Mouse (Mus musculus) central nervous system, embryonic 14 days (tissue): ENCODE measurements around the gene Klhl25. TPM values are rescaled to one million over a fixed set of nuclear protein-coding genes. Genes with fewer than 3 reads are reported as not detected.

ENCODE experiments used
- polyA plus RNA-seq: library from polyadenylated mRNA; depleted of rRNA; stranded (reverse); fragments of >200 nt; gene quantifications from 2 replicates; pipeline ENCODE4 v1.2.3, GENCODE M21; 2012; rRNA removed

The Klhl25 gene
- 23.8 and 29.6 TPM in 2 replicates for polyA plus RNA-seq

GRCm38 (mm10) chr7:75848115-75848775, at the start of gene Klhl25:
Gene Klhl25, plus strand, starts transcription at chr7:75848310.

